Mouse (Mus musculus) kidney, adult 2 months (tissue): ENCODE data around the gene Gm20696. TPM values are rescaled to one million over a fixed set of nuclear protein-coding genes. Genes with fewer than 3 reads are reported as not detected.

ENCODE experiments used
- DNase-seq: peaks from one replicate; pipeline ENCODE4 v3.0.0; 2021
- H3K27ac ChIP-seq: fragments of 200-500 bp; 2 replicates; pipeline ENCODE4 v1.5.1; 2012; ENCODE audit warnings: low read depth, low read length, control low read depth, inconsistent platforms; ENCODE audit not compliant: insufficient read depth
- H3K27me3 ChIP-seq: fragments of 200-500 bp; replicated peaks from 2 replicates; pipeline ENCODE4 v1.6.1; 2012; ENCODE audit warnings: mild to moderate bottlenecking, moderate library complexity, low read length, inconsistent platforms; ENCODE audit not compliant: control insufficient read depth, insufficient read depth
- H3K36me3 ChIP-seq: fragments of 200-500 bp; 2 replicates; pipeline ENCODE4 v1.6.1; 2012; ENCODE audit warnings: mild to moderate bottlenecking, moderate library complexity, low read length, inconsistent platforms; ENCODE audit not compliant: control insufficient read depth, insufficient read depth
- H3K4me1 ChIP-seq: fragments of 200-500 bp; 2 replicates; pipeline ENCODE4 v1.6.1; 2011; ENCODE audit warnings: low read length; ENCODE audit not compliant: control insufficient read depth, insufficient read depth
- H3K4me3 ChIP-seq: fragments of 200-500 bp; 2 replicates; pipeline ENCODE4 v1.5.1; 2011; ENCODE audit warnings: mild to moderate bottlenecking, low read depth, low read length, control low read depth; ENCODE audit not compliant: insufficient read depth
- CTCF ChIP-seq: fragments of 200-500 bp; conservative IDR thresholded peaks from 2 replicates; pipeline ENCODE4 v1.5.1; 2011; ENCODE audit warnings: low read depth, mild to moderate bottlenecking, control low read depth, low read length, moderate library complexity, mixed read lengths; ENCODE audit not compliant: insufficient read depth, insufficient read length
- POLR2A ChIP-seq: fragments of 200-500 bp; IDR thresholded peaks from one replicate; pipeline ENCODE4 v1.6.1; 2011; ENCODE audit warnings: low read depth, low read length, control low read depth
- WGBS: fragments of 180-500 bp; shearing (Covaris S2); methylation state at CpG from one replicate; pipeline ENCODE4 v1.1.7; 2018; 5-methylcytosine and 5-hydroxymethylcytosine counted together
- polyA plus RNA-seq: library from polyadenylated mRNA; depleted of rRNA; stranded (reverse); fragments of >200 nt; gene quantifications from 2 replicates; pipeline ENCODE4 v1.2.3, GENCODE M21; 2012; rRNA removed

Gm20696 gene
- polyA plus RNA-seq, 1 experiment = 0.31 TPM

DNA sequence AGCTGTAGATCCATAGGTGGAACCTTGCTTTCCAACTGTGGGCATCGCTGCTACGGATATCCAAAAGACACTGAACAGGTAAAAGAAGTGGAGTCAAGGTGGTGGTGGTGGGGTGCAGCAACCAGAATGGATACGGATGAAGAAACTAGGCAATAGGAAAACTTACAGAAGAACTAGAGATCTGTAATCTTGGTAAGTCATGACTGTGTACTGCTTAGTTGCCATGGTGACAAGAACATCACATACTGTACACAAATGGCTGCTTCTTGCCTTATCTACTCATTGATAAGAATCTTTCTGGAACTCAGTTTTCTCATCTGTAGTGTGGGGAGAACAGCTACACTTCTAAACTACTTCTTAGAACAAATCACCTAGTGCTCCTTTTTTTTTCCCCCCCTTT lies 446.1 kb downstream of the Gm20696 start:
- no peaks in the 10 kb centered on the region for H3K27me3 ChIP-seq
- H3K36me3 ChIP-seq = no peaks in the 10 kb centered on the region
- 98% methylated on average over 3 of the region's 3 CpGs for WGBS
- H3K4me1 ChIP-seq = no peaks in the 10 kb centered on the region
- H3K4me3 ChIP-seq = no peak overlapping the region
- DNase-seq = no peak
- TF ChIP-seq CTCF = no peak
- TF ChIP-seq POLR2A = no peak
- H3K27ac ChIP-seq = no peak overlapping the region

DNA sequence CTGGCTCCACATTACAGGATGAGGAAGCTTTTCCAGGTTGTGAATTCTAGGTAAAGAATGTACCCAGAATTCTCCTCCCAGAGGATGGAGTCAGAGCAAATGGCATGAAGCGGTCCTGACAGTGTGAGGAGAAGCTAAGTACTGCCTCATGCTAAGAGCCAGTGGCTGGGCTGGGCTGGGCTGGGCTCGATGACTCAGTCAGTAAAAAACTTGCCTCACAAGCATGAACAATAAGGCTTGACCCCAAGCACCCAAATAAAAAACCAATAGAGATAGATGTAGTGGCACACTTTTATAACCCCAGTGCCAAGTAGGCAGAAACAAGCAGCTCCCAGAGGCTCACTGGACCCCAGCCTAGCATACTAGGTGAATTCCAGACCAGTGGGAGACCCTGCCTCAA lies 448.8 kb downstream of the Gm20696 start:
- DNase-seq = no peak
- TF ChIP-seq CTCF = no peak
- TF ChIP-seq POLR2A = no peak
- Histone ChIP-seq H3K4me1 (no peaks in the 10 kb centered on the region), H3K36me3 (no peaks in the 10 kb centered on the region), H3K27ac (no peak overlapping the region), H3K4me3 (no peak overlapping the region), H3K27me3 (no peaks in the 10 kb centered on the region)
- 63% methylated on average over 2 of the region's 2 CpGs for WGBS

DNA sequence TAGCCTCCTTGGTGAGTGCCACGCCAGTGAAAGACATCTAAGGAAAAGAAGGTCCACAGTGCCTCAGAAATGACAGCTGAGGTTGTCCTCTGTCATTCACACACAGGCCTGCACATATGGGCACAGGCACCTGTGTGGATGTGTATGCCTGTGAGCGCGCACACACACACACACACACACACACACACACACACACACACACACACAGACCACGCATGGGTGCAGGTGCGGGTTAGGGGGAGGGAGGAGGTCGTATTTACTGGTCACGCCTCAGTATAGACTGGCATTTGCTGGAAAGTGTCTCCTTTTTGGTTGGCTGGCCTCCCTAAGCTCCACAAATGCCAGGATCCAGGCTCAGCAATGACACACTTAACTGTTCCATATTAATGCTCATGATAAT lies 449.4 kb downstream of the Gm20696 start:
- no peak for TF ChIP-seq POLR2A
- no peak for TF ChIP-seq CTCF
- Histone ChIP-seq H3K4me3 (no peak overlapping the region), H3K27me3 (no peaks in the 10 kb centered on the region), H3K4me1 (no peaks in the 10 kb centered on the region), H3K36me3 (no peaks in the 10 kb centered on the region), H3K27ac (no peak overlapping the region)
- WGBS = 74% methylated on average over 7 of the region's 7 CpGs
- no peak for DNase-seq

DNA sequence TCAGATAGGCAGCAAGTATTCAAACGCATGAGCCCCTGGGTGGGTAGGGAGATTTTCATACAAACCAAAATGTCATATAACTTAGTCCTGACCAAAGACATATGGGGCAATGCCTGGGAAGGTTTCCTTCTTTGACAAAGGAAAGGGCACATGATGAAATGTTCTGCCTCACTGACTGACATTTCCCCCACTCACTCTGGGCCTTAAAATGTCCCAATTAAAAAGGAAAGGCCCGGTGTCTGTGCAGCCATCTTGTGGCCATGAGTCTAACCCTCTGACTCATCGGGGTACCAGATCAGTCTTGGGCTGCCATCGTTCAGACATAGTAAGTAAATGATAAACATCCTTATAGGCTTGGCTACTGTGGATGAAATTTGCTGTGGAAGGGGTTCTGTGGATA lies 454.1 kb downstream of the Gm20696 start:
- H3K27ac ChIP-seq = no peak overlapping the region
- 90% methylated on average over 4 of the region's 4 CpGs for WGBS
- H3K4me3 ChIP-seq = no peak overlapping the region
- no peak for DNase-seq
- no peaks in the 10 kb centered on the region for H3K36me3 ChIP-seq
- no peaks in the 10 kb centered on the region for H3K4me1 ChIP-seq
- no peaks in the 10 kb centered on the region for H3K27me3 ChIP-seq
- no peak for TF ChIP-seq CTCF
- TF ChIP-seq POLR2A = no peak

DNA sequence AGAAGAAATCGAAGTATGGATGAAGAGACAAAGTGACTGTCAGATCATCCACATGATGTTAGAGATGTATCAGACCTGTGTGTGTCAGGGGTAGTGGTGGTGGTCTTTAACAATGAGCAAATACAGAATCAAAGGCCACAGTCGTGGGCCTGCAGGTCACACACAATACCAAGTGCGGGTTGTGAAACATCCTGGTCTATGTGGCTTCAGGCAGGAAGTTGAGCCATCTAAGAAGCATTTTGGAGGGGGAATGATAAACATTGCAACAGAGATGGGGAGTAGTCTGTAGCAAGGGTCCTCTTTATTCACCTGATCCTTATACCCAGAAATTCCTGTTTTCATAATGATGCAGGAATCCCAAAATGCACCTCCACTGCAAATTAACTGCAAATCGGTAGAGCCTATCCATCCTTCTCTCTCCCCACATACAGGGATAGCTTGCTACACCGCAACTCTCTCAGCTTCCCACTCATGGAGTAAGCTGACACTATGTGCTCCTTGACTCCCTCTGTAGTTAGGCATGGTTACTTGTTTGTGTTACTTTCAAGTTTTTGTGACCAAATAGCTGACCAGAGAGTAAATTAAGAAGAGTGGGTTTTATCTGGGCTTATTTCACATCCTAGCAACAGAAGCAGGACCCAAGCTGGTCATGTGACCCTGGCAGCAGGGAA lies 454.8 kb downstream of the Gm20696 start:
- no peak for DNase-seq
- no peaks in the 10 kb centered on the region for H3K27me3 ChIP-seq
- H3K27ac ChIP-seq = no peak overlapping the region
- 76% methylated on average over 5 of the region's 5 CpGs for WGBS
- no peak overlapping the region for H3K4me3 ChIP-seq
- TF ChIP-seq CTCF (no peak), POLR2A (no peak)
- no peaks in the 10 kb centered on the region for H3K36me3 ChIP-seq
- H3K4me1 ChIP-seq = no peaks in the 10 kb centered on the region

DNA sequence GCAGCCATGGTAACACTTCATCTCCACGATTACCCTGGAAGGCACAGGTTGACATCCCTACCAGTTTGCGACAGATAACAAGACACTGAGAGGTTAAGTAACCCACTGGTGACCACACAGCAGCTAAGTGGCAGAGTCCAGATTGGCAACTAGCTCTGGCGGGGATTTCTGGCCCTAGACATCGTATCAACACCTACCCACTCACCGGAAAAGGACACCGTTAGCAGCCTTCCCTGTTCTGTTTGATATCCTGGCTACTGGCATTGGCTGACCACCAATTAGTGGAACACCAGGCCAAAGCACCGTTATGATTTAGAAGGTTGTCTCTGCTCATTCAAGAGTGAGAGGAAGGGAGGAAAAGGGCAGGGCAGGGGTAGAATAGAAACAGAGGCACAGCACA lies 456.4 kb downstream of the Gm20696 start:
- TF ChIP-seq POLR2A (no peak), CTCF (no peak)
- no peaks in the 10 kb centered on the region for H3K4me1 ChIP-seq
- 82% methylated on average over 7 of the region's 7 CpGs for WGBS

More for the DNA sequence above, 456.4 kb downstream of the Gm20696 start:
- H3K36me3 ChIP-seq = no peaks in the 10 kb centered on the region
- H3K27me3 ChIP-seq = no peaks in the 10 kb centered on the region
- no peak overlapping the region for H3K27ac ChIP-seq
- no peak overlapping the region for H3K4me3 ChIP-seq
- no peak for DNase-seq

Other genes with a start within 250 kb of the Gm20696 start
- gene Foxp1, start 144.1 kb downstream of the Gm20696 start, polyA plus RNA-seq = 28.2 and 32.8 TPM in 2 replicates
- gene Eif4e3, start within 50 bp of the Gm20696 start, polyA plus RNA-seq = 6.6 and 8.4 TPM in 2 replicates
- gene Gpr27, start 25.9 kb upstream of the Gm20696 start, polyA plus RNA-seq = 0.99 and 1.2 TPM in 2 replicates
- 0.14 and 0.19 TPM in 2 replicates for gene Prok2, start 59.6 kb upstream of the Gm20696 start, polyA plus RNA-seq